Mouse (Mus musculus) embryo, embryonic 10 days (tissue): ENCODE measurements around the gene Robo1.

Experiments
- DNase-seq: peaks from one replicate; pipeline ENCODE4 v3.0.0-alpha.2; 2015; ENCODE audit warnings: low spot score

Robo1 gene

GRCm38 (mm10) chr16:72811908-72812307, 503.8 kb downstream of the Robo1 start:
- DNase-seq: no peak

GRCm38 (mm10) chr16:72828381-72828780, 520.3 kb downstream of the Robo1 start:
- peak; percentile 39 for DNase-seq

- peak; percentile 17 for DNase-seq
Measured at GRCm38 (mm10) chr16:72829530-72829929, 521.4 kb downstream of the Robo1 start.

GRCm38 (mm10) chr16:72830394-72831056, 522.4 kb downstream of the Robo1 start:
- peak; percentile 47 for DNase-seq

- no peak for DNase-seq
Measured at GRCm38 (mm10) chr16:72834266-72834665, 526.2 kb downstream of the Robo1 start.

- DNase-seq: no peak
Measured at GRCm38 (mm10) chr16:72839031-72839430, 530.9 kb downstream of the Robo1 start.

- DNase-seq: no peak
Measured at GRCm38 (mm10) chr16:72841066-72841465, 533.0 kb downstream of the Robo1 start.

GRCm38 (mm10) chr16:72854101-72854500, 546.0 kb downstream of the Robo1 start:
- no peak for DNase-seq

GRCm38 (mm10) chr16:72854809-72855503, 546.9 kb downstream of the Robo1 start:
- DNase-seq: no peak

GRCm38 (mm10) chr16:72861707-72862277, 553.7 kb downstream of the Robo1 start:
- peak; percentile 25 for DNase-seq

- DNase-seq: no peak
Measured at GRCm38 (mm10) chr16:72866011-72866410, 557.9 kb downstream of the Robo1 start.

GRCm38 (mm10) chr16:72874934-72875732, 567.0 kb downstream of the Robo1 start:
- DNase-seq: no peak

GRCm38 (mm10) chr16:72888108-72888507, 580.0 kb downstream of the Robo1 start:
- DNase-seq: peak; percentile 42

- no peak for DNase-seq
Measured at GRCm38 (mm10) chr16:72889401-72889800, 581.3 kb downstream of the Robo1 start.

- DNase-seq: no peak
Measured at GRCm38 (mm10) chr16:72897125-72897524, 589.0 kb downstream of the Robo1 start.

- DNase-seq: no peak
Measured at GRCm38 (mm10) chr16:72908895-72909294, 600.8 kb downstream of the Robo1 start.

GRCm38 (mm10) chr16:72913134-72913533, 605.0 kb downstream of the Robo1 start:
- DNase-seq: no peak

GRCm38 (mm10) chr16:72914068-72914630, 606.0 kb downstream of the Robo1 start:
- no peak for DNase-seq

GRCm38 (mm10) chr16:72920013-72920412, 611.9 kb downstream of the Robo1 start:
- no peak for DNase-seq

- DNase-seq: peak; percentile 81
Measured at GRCm38 (mm10) chr16:72924423-72925224, 616.5 kb downstream of the Robo1 start.

- DNase-seq: no peak
Measured at GRCm38 (mm10) chr16:72928525-72929122, 620.5 kb downstream of the Robo1 start.
